Mouse (Mus musculus) hematopoietic stem cell, adult 5-6 weeks (primary cell): ENCODE results near the gene 9830107B12Rik. TPM values are rescaled to one million over a fixed set of nuclear protein-coding genes. Genes with fewer than 3 reads are reported as not detected.

Experiments used
- ATAC-seq, 2 experiments: fragments of 125-278 bp in 1 of 2; replicated peaks in 1 of 2; 2 replicates each; pipeline ENCODE4 v1.8.0; 2016 to 2017; ENCODE audit warnings: inconsistent platforms in 2 of 2, mild to moderate bottlenecking in 2 of 2, moderate number of reproducible peaks in 2 of 2, low read depth in 1 of 2, moderate TSS enrichment in 1 of 2; ENCODE audit not compliant: low FRiP score in 2 of 2, poor library complexity in 2 of 2, severe bottlenecking in 2 of 2, insufficient read depth in 1 of 2, low TSS enrichment in 1 of 2
- total RNA-seq: library from RNA; stranded (forward); fragments of 172-1452, 232-1000 nt; gene quantifications from 2 replicates; pipeline ENCODE4 v1.2.3, GENCODE M21; 2017

9830107B12Rik gene
- 2.9 and 4.4 TPM in 2 replicates for total RNA-seq

DNA sequence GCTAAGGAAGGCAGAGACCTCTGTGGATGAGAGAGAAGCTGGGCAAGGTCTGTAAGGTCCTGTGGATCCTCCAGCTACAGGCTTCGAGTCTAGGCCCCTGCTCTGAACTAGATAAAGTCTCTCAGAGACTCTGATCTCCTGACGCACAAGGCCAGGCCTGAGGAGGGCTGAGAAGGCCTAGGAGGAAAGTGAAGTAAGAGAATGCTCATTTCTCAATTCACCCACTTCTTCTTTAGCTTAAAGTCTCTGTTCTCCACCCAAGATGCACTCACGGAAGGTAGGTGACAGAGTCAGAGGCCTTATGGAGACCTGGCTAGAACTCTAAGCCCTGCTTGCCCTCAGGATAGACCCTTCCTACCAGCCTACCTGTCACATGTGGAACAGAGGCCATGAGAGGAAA is at the start of gene 9830107B12Rik:
Gene 9830107B12Rik, minus strand, starts transcription at position 149 of the 400 bp plus-strand sequence.
- ATAC-seq, result peak in 1 of 2 experiments; percentile 55; a peak in 1 of 4 replicates

DNA sequence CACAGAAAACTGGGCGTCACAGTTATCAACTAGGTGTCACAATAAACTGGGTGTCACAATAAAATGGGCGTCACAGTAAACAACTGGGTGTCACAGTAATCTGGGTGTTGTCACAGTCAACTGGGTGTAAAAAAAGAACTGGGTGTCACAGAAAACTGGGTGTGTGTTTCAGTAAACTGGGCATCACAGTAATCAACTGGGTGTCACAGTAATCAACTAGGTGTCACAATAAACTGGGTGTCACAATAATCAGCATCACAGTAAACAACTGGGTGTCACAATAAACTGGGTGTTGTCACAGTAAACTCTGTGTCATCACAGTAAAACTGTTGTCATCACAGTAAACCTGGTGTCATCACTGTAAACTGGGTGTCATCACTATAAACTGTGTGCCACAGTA is 46.3 kb upstream of the 9830107B12Rik start:
- peak in 1 of 2 experiments; percentile 36; a peak in 1 of 4 replicates for ATAC-seq

DNA sequence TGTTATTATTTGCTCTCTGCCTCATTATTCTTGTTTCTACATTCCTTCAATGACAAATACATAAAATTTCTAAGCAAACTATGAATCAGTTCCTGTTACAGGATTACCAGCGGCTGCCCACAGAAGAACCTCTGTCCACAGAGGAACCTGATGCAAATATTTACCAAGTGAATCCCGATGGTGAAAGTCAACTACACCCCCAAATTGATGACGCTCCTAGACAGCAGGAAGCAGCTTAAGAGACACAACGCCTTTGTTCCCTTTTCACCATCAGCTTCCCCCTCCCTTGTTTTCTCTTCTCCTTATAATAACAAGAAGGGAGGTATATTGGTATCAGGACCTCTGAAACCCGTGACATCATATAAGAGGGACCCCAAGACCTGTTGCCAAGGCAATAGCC is 39.2 kb upstream of the 9830107B12Rik start:
- ATAC-seq, result peak; percentile 22 to 81; a peak in 1 of 4 replicates

DNA sequence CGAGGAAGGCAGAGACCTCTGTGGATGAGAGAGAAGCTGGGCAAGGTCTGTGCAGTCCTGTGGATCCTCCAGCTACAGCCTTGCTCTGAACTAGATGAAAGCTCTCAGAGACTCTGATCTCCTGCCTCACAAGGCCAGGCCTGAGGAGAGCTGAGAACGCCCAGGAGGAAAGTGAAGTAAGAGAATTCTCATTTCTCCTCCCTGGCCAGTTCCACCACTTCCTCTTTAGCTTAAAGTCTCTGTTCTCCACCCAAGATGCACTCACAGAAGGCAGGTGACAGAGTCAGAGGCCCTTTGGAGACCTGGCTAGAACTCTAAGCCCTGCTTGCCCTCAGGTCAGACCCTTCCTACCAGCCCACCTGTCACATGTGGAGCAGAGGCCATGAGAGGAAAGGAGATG is 21.0 kb upstream of the 9830107B12Rik start, which contains the start of gene A530064D06Rik:
Gene A530064D06Rik, minus strand, starts transcription at position 173 of the 400 bp plus-strand sequence.
- peak; percentile 72 to 78 for ATAC-seq

DNA sequence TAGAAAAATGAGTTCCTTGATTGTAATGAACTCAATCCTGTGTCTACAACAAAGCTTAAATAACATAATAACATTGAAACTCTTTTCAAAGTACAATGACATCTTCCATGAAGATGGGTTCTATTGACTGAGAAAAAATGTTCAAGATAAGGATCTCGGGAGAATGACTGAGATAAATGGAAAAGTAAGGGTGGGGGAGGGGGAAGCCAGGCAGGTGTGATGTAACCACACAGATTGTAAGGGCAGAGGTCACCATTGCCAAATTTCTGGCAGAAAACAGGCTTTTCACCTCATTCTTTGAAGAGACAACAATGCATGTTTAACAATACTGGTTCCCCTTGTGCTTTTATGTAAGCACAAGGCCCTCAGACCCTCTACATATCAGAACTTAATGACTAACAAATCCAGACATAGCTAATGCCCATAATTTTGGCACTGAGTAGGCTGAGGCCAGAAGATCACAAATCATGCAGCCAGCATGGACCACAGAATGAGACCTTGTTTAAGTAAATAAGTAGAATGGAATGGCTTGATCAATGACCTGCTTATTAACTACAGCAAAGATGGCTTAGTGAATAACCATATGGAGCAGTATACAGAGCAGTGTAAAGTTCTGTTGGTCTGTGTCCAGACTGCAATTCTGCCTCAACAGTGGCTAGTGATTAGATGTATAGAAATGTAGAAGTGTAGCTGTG is 11.5 kb upstream of the 9830107B12Rik start:
- no peak for ATAC-seq

DNA sequence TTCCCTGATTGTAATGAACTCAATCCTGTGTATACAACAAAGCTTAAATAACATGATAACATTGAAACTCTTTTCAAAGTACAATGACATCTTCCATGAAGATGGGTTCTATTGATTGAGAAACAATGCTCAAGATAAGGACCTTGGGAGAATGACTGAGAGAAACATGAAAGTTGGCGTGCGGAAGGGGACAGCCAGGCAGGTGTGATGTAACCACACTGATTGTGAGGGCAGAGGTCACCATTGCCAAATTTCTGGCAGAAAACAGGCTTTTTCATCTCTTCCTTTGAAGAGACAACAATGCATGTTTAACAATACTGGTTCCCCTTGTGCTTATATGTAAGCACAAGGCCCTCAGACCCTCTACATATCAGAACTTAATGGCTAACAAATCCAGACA is 13.3 kb downstream of the 9830107B12Rik start:
- no peak for ATAC-seq

DNA sequence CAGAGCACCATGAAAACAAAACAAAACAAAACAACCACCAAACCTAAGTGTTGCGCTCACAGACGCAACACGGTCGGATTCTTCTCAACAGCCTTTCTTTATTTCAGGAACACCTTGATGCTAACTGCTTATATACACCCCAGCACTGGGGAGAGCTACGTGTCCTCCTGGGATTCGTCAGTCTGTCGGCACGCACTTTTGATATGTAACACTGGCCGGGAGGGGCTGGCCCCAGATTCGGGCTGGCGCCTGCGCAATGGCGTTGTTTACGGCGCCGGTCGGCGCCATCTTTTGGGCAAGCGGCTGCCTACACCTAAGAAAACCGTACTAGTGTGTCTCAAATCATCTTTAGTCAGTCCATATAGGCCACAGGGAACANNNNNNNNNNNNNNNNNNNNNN is 25.6 kb downstream of the 9830107B12Rik start:
- no peak for ATAC-seq

- ATAC-seq, result peak; percentile 54 to 72; a peak in 3 of 4 replicates
These were observed 26.4 kb downstream of the 9830107B12Rik start for GRCm38 (mm10) chr17:48119656-48120055.

GRCm38 (mm10) chr17:48118570-48118969 is 27.5 kb downstream of the 9830107B12Rik start:
- peak; percentile 97 to 99 for ATAC-seq

DNA sequence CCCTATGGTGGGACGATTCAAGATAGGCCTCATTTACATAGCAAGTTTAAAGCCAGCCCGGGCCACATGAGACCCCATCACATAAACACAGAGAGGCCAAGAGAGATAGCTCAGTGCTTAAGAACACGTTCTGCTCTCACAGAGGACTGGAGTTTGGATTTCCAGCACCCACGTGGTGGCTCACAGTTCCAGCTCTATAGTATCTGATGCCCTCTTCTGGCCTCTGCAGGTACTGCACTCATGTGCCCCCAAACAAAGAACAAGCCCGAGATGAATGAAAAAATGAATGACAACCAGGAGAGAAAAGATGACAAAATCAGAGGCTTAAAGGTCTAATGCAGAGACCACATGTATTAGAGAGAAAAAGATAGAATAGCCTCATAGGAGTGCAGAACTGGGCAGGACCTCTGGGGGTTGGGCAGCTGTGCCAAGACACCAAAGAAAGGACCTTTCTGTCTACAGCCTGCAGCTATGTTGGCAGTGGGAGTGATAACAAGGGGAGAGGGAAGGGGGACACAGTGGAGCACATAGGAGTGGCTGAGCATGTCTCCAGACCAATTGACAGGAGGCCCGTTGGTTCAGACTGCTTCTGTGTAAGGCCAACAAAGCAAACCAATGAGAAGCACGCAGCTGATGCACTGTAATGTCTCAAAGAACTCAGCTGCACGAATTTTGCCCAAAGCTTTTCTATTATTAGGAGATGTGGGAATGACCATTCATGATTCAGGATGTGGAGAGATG is 35.4 kb downstream of the 9830107B12Rik start:
- peak; percentile 42 to 59; a peak in 2 of 4 replicates for ATAC-seq

GRCm38 (mm10) chr17:48108520-48108919 is 37.5 kb downstream of the 9830107B12Rik start:
- no peak for ATAC-seq

GRCm38 (mm10) chr17:48107862-48108261 is 38.2 kb downstream of the 9830107B12Rik start:
- ATAC-seq, result no peak

GRCm38 (mm10) chr17:48107333-48107732 is 38.7 kb downstream of the 9830107B12Rik start:
- ATAC-seq, result peak; percentile 40 to 49; a peak in 1 of 4 replicates

- peak; percentile 81 to 88 for ATAC-seq
These were observed 45.3 kb downstream of the 9830107B12Rik start for GRCm38 (mm10) chr17:48100441-48101417.

GRCm38 (mm10) chr17:48099312-48099711 is 46.8 kb downstream of the 9830107B12Rik start:
- no peak for ATAC-seq

DNA sequence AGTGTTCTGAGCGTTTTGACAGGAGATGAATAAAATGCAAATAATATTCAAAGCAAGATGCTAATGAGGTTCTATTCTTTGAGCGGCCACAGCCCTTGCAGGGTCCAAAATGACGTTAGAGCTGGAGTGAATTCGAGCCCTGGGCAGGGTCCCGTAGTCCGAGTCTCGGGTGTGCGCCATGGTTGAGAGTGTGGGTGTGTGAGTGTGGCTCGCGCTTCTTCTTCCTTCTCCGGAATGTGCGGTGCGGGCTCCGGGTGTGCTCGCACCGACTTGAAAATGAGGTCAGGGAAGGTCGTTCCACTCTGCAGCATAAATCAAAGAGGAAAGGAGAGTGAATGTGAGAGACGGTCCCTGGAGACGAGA is 47.6 kb downstream of the 9830107B12Rik start:
- ATAC-seq, result no peak

DNA sequence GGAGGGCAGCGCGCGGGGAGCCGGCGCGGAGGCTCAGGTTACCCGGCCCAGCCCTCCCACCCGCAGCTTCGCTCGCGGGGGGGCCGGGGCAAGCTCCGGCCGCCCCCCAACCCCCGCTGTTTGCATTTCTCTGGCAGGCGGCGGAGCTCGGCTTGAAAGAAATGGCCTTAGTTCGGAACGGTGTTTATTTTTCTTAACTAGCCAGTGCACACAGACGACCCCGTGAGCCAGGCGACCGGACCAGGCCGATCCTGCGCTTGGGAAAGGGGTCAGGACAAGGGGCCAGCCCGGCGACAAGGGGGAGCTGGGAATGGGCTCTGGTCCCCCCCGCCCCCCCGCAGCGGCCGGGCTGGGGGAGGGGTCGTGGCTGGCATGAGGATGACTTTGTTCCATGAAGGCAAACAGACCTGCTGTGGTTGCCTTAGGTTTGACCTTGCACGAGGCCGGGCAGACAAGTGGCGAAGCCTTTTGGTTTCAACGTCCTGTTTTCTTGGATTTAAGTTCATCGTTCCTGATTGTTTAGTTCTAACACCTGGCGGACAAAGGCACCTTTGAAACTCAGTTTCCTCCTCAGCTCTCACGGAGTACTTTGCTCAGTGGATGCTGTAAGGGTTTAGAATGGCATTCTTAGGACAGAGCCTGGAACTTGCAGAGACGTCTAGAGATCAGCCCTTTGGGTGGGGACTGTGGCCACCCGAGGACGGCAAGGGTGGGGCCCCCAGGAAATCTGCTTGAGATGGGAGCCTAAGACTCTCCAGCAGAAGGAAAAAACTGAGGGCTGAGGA is 48.1 kb downstream of the 9830107B12Rik start:
- no peak for ATAC-seq
